Mouse (Mus musculus): ENCODE data around the gene 4930442H23Rik.

The 4930442H23Rik gene

GRCm38 (mm10) chr10:81145307-81145706, 38.3 kb downstream of the 4930442H23Rik start:
- DNase-seq (ENCODE audit: low spot score): no peak

- DNase-seq (ENCODE audit: low spot score): no peak
Observed at GRCm38 (mm10) chr10:81144667-81145066, 39.0 kb downstream of the 4930442H23Rik start.

- no peak for DNase-seq (ENCODE audit: low spot score)
Observed at GRCm38 (mm10) chr10:81143845-81144437, 39.7 kb downstream of the 4930442H23Rik start.

GRCm38 (mm10) chr10:81143157-81143633, 40.5 kb downstream of the 4930442H23Rik start:
- no peak for DNase-seq (ENCODE audit: low spot score)

- no peak for DNase-seq (ENCODE audit: low spot score)
Observed at GRCm38 (mm10) chr10:81142551-81142981, 41.1 kb downstream of the 4930442H23Rik start.

- no peak for DNase-seq (ENCODE audit: low spot score)
Observed at GRCm38 (mm10) chr10:81141455-81142210, 42.0 kb downstream of the 4930442H23Rik start.

GRCm38 (mm10) chr10:81140717-81141454, 42.8 kb downstream of the 4930442H23Rik start:
- no peak for DNase-seq (ENCODE audit: low spot score)

- no peak for DNase-seq (ENCODE audit: low spot score)
Observed at GRCm38 (mm10) chr10:81140005-81140404, 43.6 kb downstream of the 4930442H23Rik start.

- no peak for DNase-seq (ENCODE audit: low spot score)
Observed at GRCm38 (mm10) chr10:81139529-81139846, 44.2 kb downstream of the 4930442H23Rik start.

GRCm38 (mm10) chr10:81138821-81139528, 44.7 kb downstream of the 4930442H23Rik start:
- DNase-seq (ENCODE audit: low spot score): no peak

- no peak for DNase-seq (ENCODE audit: low spot score)
Observed at GRCm38 (mm10) chr10:81138131-81138782, 45.4 kb downstream of the 4930442H23Rik start.

GRCm38 (mm10) chr10:81137252-81138130, 46.2 kb downstream of the 4930442H23Rik start:
- DNase-seq (ENCODE audit: low spot score): peak; percentile 99

GRCm38 (mm10) chr10:81136706-81137231, 46.9 kb downstream of the 4930442H23Rik start:
- DNase-seq (ENCODE audit: low spot score): peak; percentile 54

GRCm38 (mm10) chr10:81135831-81136705, 47.6 kb downstream of the 4930442H23Rik start:
- DNase-seq (ENCODE audit: low spot score): no peak

- DNase-seq (ENCODE audit: low spot score): no peak
Observed at GRCm38 (mm10) chr10:81134966-81135681, 48.5 kb downstream of the 4930442H23Rik start, which contains the start of gene Zbtb7a. Gene Zbtb7a, plus strand, starts transcription at chr10:81135220.

- DNase-seq (ENCODE audit: low spot score): no peak
Observed at GRCm38 (mm10) chr10:81134181-81134587, 49.5 kb downstream of the 4930442H23Rik start.
